Mouse (Mus musculus) heart, adult 2 months (tissue): ENCODE results near the gene 4930590J08Rik. TPM values are rescaled to one million over a fixed set of nuclear protein-coding genes. Genes with fewer than 3 reads are reported as not detected.

Experiments used
- DNase-seq, 2 experiments: peaks; one replicate each; pipeline ENCODE4 v3.0.0; 2021
- H3K27ac ChIP-seq: fragments of 200-600 bp; 2 replicates; pipeline ENCODE4 v1.8.1; 2022
- H3K27me3 ChIP-seq: fragments of 200-500 bp; 2 replicates; pipeline ENCODE4 v1.6.1; 2012; ENCODE audit warnings: mild to moderate bottlenecking, low read length, inconsistent platforms, mixed read lengths; ENCODE audit not compliant: control insufficient read depth, insufficient read depth
- H3K36me3 ChIP-seq: fragments of 200-500 bp; 2 replicates; pipeline ENCODE4 v1.6.1; 2012; ENCODE audit warnings: low read length, inconsistent platforms; ENCODE audit not compliant: control insufficient read depth, insufficient read depth
- H3K4me1 ChIP-seq: fragments of 200-500 bp; 2 replicates; pipeline ENCODE4 v1.6.1; 2011; ENCODE audit warnings: low read length; ENCODE audit not compliant: control insufficient read depth, insufficient read depth
- H3K4me3 ChIP-seq: fragments of 200-600 bp; 2 replicates; pipeline ENCODE4 v1.8.1; 2022
- H3K79me2 ChIP-seq: fragments of 200-500 bp; replicated peaks from 2 replicates; pipeline ENCODE4 v1.6.1; 2012; ENCODE audit warnings: mild to moderate bottlenecking, inconsistent platforms, low read length, moderate library complexity, mixed read lengths; ENCODE audit not compliant: control insufficient read depth, insufficient read depth
- H3K9ac ChIP-seq: fragments of 200-500 bp; 2 replicates; pipeline ENCODE4 v1.6.1; 2012; ENCODE audit warnings: low read depth, mild to moderate bottlenecking, control low read depth, inconsistent platforms, low read length, mixed read lengths
- CTCF ChIP-seq: fragments of 200-600 bp; IDR thresholded peaks from 2 replicates; pipeline ENCODE4 v1.8.1; 2022; ENCODE audit warnings: antibody characterized with exemption, mild to moderate bottlenecking, moderate library complexity
- EP300 ChIP-seq: fragments of 200-500 bp; IDR thresholded peaks from 2 replicates; pipeline ENCODE4 v1.6.1; 2011; ENCODE audit warnings: low read depth, low read length, control low read depth; ENCODE audit not compliant: insufficient read depth
- POLR2A ChIP-seq: fragments of 200-500 bp; IDR thresholded peaks from 2 replicates; pipeline ENCODE4 v1.6.1; 2011; ENCODE audit warnings: mild to moderate bottlenecking, low read depth, low read length, control low read depth; ENCODE audit not compliant: insufficient read depth
- WGBS: fragments of 180-500 bp; shearing (Covaris S2); methylation state at CpG from one replicate; pipeline ENCODE4 v1.1.7; 2018; 5-methylcytosine and 5-hydroxymethylcytosine counted together
- intact Hi-C: fragments of 180-260 bp; cut with DNase I; formaldehyde crosslinking; loops from one replicate; pipeline ENCODE4 v1.15.1; 2025
- polyA plus RNA-seq: library from polyadenylated mRNA; depleted of rRNA; stranded (reverse); fragments of >200 nt; gene quantifications from 2 replicates; pipeline ENCODE4 v1.2.3, GENCODE M21; 2012
- total RNA-seq, 2 experiments: library from RNA; stranded (reverse); gene quantifications; 2 replicates each; pipeline ENCODE4 v1.2.3; 2021

4930590J08Rik gene
- total and polyA plus RNA-seq, 3 experiments: 0.43 to 0.78 (median 0.52) TPM

DNA sequence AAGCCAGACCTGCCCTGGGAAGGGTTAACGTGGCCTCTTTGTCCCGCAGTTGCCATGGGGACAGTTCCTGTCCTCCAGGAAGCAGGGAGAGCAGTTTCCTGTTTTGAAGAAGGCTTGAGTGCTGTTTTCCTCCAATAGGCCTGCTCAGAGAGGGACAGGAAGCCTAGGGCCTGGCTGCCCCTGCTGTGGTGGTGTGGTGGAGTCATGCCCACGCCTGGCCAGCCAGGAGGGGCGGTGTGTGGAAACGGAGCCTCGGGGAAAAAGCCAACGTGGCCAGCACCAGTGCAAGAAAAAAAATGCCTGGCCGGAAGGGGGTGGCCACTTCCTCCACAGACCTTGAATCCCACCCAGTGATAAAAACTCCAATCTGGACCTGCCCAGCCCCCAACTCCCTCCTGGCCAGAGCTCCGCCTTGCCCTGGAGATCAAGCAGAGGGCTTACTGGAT, 69.6 kb downstream of the 4930590J08Rik start:
- Histone ChIP-seq H3K79me2 (no peaks in the 10 kb centered on the region), H3K9ac (no peak overlapping the region), H3K27ac (peak overlapping the region; percentile 86), H3K36me3 (no peaks in the 10 kb centered on the region), H3K4me3 (no peak overlapping the region), H3K27me3 (0 out of 2 replicates have a peak, but pooled peaks cover 1% of the 10 kb centered on the region), H3K4me1 (peaks cover 20% of the 10 kb centered on the region)
- DNase-seq: peak; percentile 78 to 90
- intact Hi-C loops: loop anchor here (2.0 kb wide), 2 partner anchors 65 to 91 kb away; no protein-coding TSS in a partner anchor
- TF ChIP-seq CTCF (peak; percentile 53), EP300 (peak; percentile 97), POLR2A (peak; percentile 43)
- WGBS: 41% methylated on average over 9 of the region's 9 CpGs

GRCm38 (mm10) chr6:91973972-91974371, 71.4 kb downstream of the 4930590J08Rik start:
- Histone ChIP-seq H3K36me3 (no peaks in the 10 kb centered on the region), H3K9ac (no peak overlapping the region), H3K4me3 (no peak overlapping the region), H3K27ac (peak overlapping the region; percentile 86), H3K4me1 (peaks cover 23% of the 10 kb centered on the region), H3K27me3 (0 out of 2 replicates have a peak, but pooled peaks cover 3% of the 10 kb centered on the region), H3K79me2 (no peaks in the 10 kb centered on the region)
- intact Hi-C loops: loop anchor here (2.0 kb wide), 2 partner anchors 63 to 89 kb away; no protein-coding TSS in a partner anchor
- no peak for TF ChIP-seq EP300
- TF ChIP-seq CTCF: no peak
- TF ChIP-seq POLR2A: no peak
- no peak for DNase-seq
- 48% methylated on average over 6 of the region's 6 CpGs for WGBS

- intact Hi-C loops: loop anchor here (1.0 to 2.0 kb wide), 4 partner anchors 18 to 88 kb away; no protein-coding TSS in a partner anchor
- TF ChIP-seq CTCF: no peak
- TF ChIP-seq POLR2A: no peak
- no peak for TF ChIP-seq EP300
- peak within 1 kb of the TSS; percentile 97 for H3K27ac ChIP-seq
- H3K9ac ChIP-seq: peak within 1 kb of the TSS; percentile 95
- H3K36me3 ChIP-seq: no peaks in the 10 kb centered on the region
- under 1% methylated on average over 62 of the region's 62 CpGs for WGBS
- 0 out of 2 replicates have a peak, but pooled peaks cover 3% of the 10 kb centered on the region for H3K27me3 ChIP-seq
- peaks cover 1% of the 10 kb centered on the region; the same call in 1 of the 2 replicates for H3K79me2 ChIP-seq
- H3K4me3 ChIP-seq: peak within 1 kb of the TSS; percentile 88
- DNase-seq: peak; percentile 71 to 80
- peaks cover 13% of the 10 kb centered on the region for H3K4me1 ChIP-seq
Observed at GRCm38 (mm10) chr6:91978371-91979300, 76.0 kb downstream of the 4930590J08Rik start, which contains the start of gene Fgd5. TSS of gene Fgd5 (plus strand) at chr6:91978878.

DNA sequence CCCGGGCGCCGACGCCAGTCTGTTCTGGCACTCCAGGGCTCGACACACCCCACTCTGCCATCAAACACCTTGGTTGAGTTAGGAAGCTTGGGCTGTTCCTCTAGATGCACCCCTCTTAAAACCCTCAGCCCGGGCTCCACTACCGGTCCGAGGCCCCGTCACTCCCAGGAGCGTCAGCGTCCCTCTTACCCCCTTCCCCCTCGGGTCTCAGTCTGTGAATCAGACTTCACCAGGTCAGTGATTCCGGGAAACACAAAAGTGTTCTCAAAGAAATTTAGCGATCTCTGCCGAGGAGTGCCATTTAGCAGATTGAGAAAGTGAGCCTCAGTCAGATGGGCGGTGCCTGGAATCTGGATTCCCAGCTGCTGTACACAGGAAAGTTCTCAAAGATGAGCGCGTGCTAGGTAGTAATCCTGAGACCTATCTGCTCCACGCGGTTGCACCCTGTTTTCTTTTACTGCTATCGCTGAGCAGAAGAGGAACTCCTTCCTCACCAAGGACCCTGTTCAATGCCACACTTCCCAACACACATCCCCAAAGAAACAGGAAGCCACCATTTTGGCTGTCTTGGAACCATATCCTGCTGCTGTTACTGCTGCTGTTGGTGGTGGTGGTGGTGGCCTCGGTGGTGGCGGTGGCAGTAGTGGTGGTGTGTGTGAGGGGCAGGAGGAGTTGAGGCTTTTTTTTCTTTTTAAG, 76.8 kb downstream of the 4930590J08Rik start:
- H3K27ac ChIP-seq: peak overlapping the region; percentile 97
- DNase-seq: peak; percentile 26 to 52
- 11% methylated on average over 23 of the region's 23 CpGs for WGBS

DNA sequence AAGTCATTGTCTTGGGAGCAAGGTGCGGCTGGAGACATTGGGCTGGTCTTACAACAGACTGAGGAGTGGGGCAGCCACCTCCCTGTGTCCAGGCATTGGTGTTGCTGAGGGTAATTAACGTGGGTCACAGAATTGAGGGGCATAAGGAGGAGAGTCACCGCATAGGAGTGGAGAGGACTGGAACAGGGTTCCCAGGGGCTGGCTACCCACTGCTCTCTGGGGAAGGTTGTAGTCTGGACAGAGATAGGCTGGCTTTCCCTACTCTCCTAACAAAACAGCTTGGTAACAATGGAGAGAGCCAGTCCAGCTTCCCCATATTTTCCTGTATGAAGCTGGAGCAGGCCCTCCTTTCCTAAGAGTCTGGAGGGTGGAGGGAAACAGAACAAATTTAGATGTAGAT, 77.4 kb downstream of the 4930590J08Rik start:
- intact Hi-C loops: no loop called here
- Histone ChIP-seq H3K9ac (peak overlapping the region; percentile 95), H3K36me3 (no peaks in the 10 kb centered on the region)

More for the DNA sequence above, 76.8 kb downstream of the 4930590J08Rik start:
- intact Hi-C loops: loop anchor here (2.0 kb wide), 3 partner anchors 19 to 87 kb away; no protein-coding TSS in a partner anchor
- 0 out of 2 replicates have a peak, but pooled peaks cover 3% of the 10 kb centered on the region for H3K27me3 ChIP-seq
- no peak for TF ChIP-seq CTCF
- TF ChIP-seq POLR2A: no peak
- TF ChIP-seq EP300: no peak
- H3K36me3 ChIP-seq: no peaks in the 10 kb centered on the region
- H3K9ac ChIP-seq: peak overlapping the region; percentile 95
- peaks cover 13% of the 10 kb centered on the region for H3K4me1 ChIP-seq
- peaks cover 1% of the 10 kb centered on the region; the same call in 1 of the 2 replicates for H3K79me2 ChIP-seq
- H3K4me3 ChIP-seq: peak overlapping the region; percentile 88

More for the DNA sequence above, 77.4 kb downstream of the 4930590J08Rik start:
- Histone ChIP-seq H3K4me3 (peak overlapping the region; percentile 88), H3K4me1 (peaks cover 11% of the 10 kb centered on the region), H3K27me3 (0 out of 2 replicates have a peak, but pooled peaks cover 3% of the 10 kb centered on the region), H3K27ac (peak overlapping the region; percentile 97), H3K79me2 (peaks cover 1% of the 10 kb centered on the region; the same call in 1 of the 2 replicates)
- no peak for TF ChIP-seq EP300
- TF ChIP-seq POLR2A: no peak
- no peak for TF ChIP-seq CTCF
- 56% methylated on average over 3 of the region's 3 CpGs for WGBS
- DNase-seq: no peak
